Mouse (Mus musculus): Measurements from ENCODE around the gene Adam21.
"Not testable (repeated sequence)": the region's sequence is repeated elsewhere in the genome, so short reads cannot be mapped to it uniquely, and the experiment has no call there.

Adam21 gene

GRCm38 (mm10) chr12:81568374-81568773 lies at the start of gene Adam21:
Gene Adam21 (minus strand): TSS chr12:81568474.
- DNase-seq (ENCODE audit: low spot score): no peak

- no peak for DNase-seq (ENCODE audit: low spot score)
Measured at GRCm38 (mm10) chr12:81616980-81617379, 48.7 kb upstream of the Adam21 start.

GRCm38 (mm10) chr12:81615807-81616206 lies 47.5 kb upstream of the Adam21 start:
- DNase-seq (ENCODE audit: low spot score): no peak

- DNase-seq (ENCODE audit: low spot score): no peak
Measured at GRCm38 (mm10) chr12:81609445-81609844, 41.2 kb upstream of the Adam21 start.

GRCm38 (mm10) chr12:81604995-81605784 lies 36.9 kb upstream of the Adam21 start:
- no peak for DNase-seq (ENCODE audit: low spot score)

- no peak for DNase-seq (ENCODE audit: low spot score)
Measured at GRCm38 (mm10) chr12:81596547-81597262, 28.4 kb upstream of the Adam21 start.

- DNase-seq (ENCODE audit: low spot score): peak; percentile 94
Measured at GRCm38 (mm10) chr12:81594902-81595671, 26.8 kb upstream of the Adam21 start, which contains the start of gene Med6. Gene Med6 (minus strand): TSS chr12:81595008.

- no peak for DNase-seq (ENCODE audit: low spot score)
Measured at GRCm38 (mm10) chr12:81567931-81568330, 343 bp downstream of the Adam21 start.

GRCm38 (mm10) chr12:81564173-81564572 lies 4.1 kb downstream of the Adam21 start:
- no peak for DNase-seq (ENCODE audit: low spot score)

- no peak for DNase-seq (ENCODE audit: low spot score)
Measured at GRCm38 (mm10) chr12:81549286-81549685, 19.0 kb downstream of the Adam21 start.

GRCm38 (mm10) chr12:81547163-81547562 lies 21.1 kb downstream of the Adam21 start:
- DNase-seq (ENCODE audit: low spot score): no peak

- DNase-seq (ENCODE audit: low spot score): no peak
Measured at GRCm38 (mm10) chr12:81533029-81533419, 35.2 kb downstream of the Adam21 start.

GRCm38 (mm10) chr12:81532316-81533028 lies 35.8 kb downstream of the Adam21 start, which contains the start of the genes Gm20498 and Synj2bp:
Gene Gm20498 (minus strand): TSS chr12:81532905.
Gene Synj2bp (minus strand): TSS chr12:81532911.
- DNase-seq (ENCODE audit: low spot score): peak; percentile 61

GRCm38 (mm10) chr12:81530587-81530986 lies 37.7 kb downstream of the Adam21 start:
- not testable (repeated sequence) for DNase-seq (ENCODE audit: low spot score)
